Mouse (Mus musculus) G1E (cell line): ENCODE results near the gene Atp23.

Experiments
- CTCF ChIP-seq: IDR thresholded peaks from 2 replicates; pipeline ENCODE4 v1.5.1; 2012; ENCODE audit warnings: low read depth, low read length, inconsistent platforms, mixed read lengths
- GATA1 ChIP-seq: IDR thresholded peaks from 2 replicates; pipeline ENCODE4 v1.6.1; 2012; ENCODE audit warnings: borderline replicate concordance, low read length, inconsistent platforms, mixed read lengths
- POLR2AphosphoS5 ChIP-seq: IDR thresholded peaks from 2 replicates; pipeline ENCODE4 v1.6.1; 2012; ENCODE audit warnings: low read depth, low read length, inconsistent platforms; ENCODE audit not compliant: insufficient replicate concordance

DNA sequence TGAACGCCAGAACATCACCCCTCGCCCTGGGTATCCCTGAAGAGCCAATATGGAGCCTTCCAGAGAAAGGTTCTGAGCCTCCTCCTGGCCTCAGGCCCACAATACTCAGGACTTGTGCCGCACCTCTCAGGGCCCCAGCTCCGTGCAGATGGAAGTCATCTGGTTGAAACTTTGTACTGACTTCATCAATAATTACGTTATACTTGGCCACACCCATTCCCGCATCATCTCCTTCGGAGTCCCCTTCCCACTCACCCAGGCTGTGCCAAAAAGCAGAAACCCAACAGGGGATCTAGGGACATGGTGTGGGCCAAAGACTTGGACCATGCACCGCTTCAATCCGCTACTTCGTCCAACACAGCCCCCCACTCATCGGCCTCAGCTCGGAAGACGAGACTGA lies 33.4 kb upstream of the Atp23 start:
- TF ChIP-seq CTCF (no peak), GATA1 (no peak), POLR2AphosphoS5 (no peak)
